Mouse (Mus musculus): Measurements from ENCODE around the gene Tnfsf15.

Gene Tnfsf15

GRCm38 (mm10) chr4:63683716-63684115 is 61.2 kb downstream of the Tnfsf15 start:
- no peak for DNase-seq

- no peak for DNase-seq
These were observed 61.9 kb downstream of the Tnfsf15 start for GRCm38 (mm10) chr4:63683056-63683455.

- no peak for DNase-seq
These were observed 62.5 kb downstream of the Tnfsf15 start for GRCm38 (mm10) chr4:63682441-63682840.

- DNase-seq, result no peak
These were observed 63.4 kb downstream of the Tnfsf15 start for GRCm38 (mm10) chr4:63681557-63681956.
